Mouse (Mus musculus) lung, embryonic 15.5 days (tissue): ENCODE data around the gene Cdh22. TPM values are rescaled to one million over a fixed set of nuclear protein-coding genes. Genes with fewer than 3 reads are reported as not detected.
A peak's percentile ranks its signal among the peaks of the same experiment; 100 is the strongest.

Experiments used
- ATAC-seq: fragments of 200-750 bp; cut with Nextera tagmentation; 2 replicates; pipeline ENCODE4 v1.8.0; 2017; ENCODE audit warnings: moderate number of reproducible peaks, borderline replicate concordance; ENCODE audit not compliant: low FRiP score, low TSS enrichment; ENCODE audit errors: extremely low read depth
- H3K27ac ChIP-seq: fragments of 300-500 bp; sonication (generic); 2 replicates; pipeline ENCODE4 v1.5.1; 2015; ENCODE audit warnings: moderate library complexity, mild to moderate bottlenecking, inconsistent platforms
- H3K27me3 ChIP-seq: fragments of 300-500 bp; sonication (generic); 2 replicates; pipeline ENCODE4 v1.6.1; 2015; ENCODE audit warnings: inconsistent platforms
- H3K36me3 ChIP-seq: fragments of 300-500 bp; sonication (generic); 2 replicates; pipeline ENCODE4 v1.6.1; 2015; ENCODE audit warnings: inconsistent platforms
- H3K4me1 ChIP-seq: fragments of 300-500 bp; sonication (generic); 2 replicates; pipeline ENCODE4 v1.6.1; 2015; ENCODE audit warnings: inconsistent platforms
- H3K4me2 ChIP-seq: fragments of 300-500 bp; sonication (generic); 2 replicates; pipeline ENCODE4 v1.6.1; 2015; ENCODE audit warnings: inconsistent platforms, mild to moderate bottlenecking, moderate library complexity
- H3K4me3 ChIP-seq: fragments of 300-500 bp; sonication (generic); 2 replicates; pipeline ENCODE4 v1.5.1; 2015; ENCODE audit warnings: mild to moderate bottlenecking, inconsistent platforms
- H3K9ac ChIP-seq: fragments of 300-500 bp; sonication (generic); 2 replicates; pipeline ENCODE4 v1.6.1; 2015; ENCODE audit warnings: inconsistent platforms
- H3K9me3 ChIP-seq: fragments of 300-500 bp; sonication (generic); 2 replicates; pipeline ENCODE4 v1.6.1; 2016; ENCODE audit warnings: inconsistent platforms
- WGBS: fragments of 180-500 bp; shearing (Covaris S2); methylation state at CpG from one replicate; pipeline ENCODE4 v1.1.7; 2015; 5-methylcytosine and 5-hydroxymethylcytosine counted together
- polyA plus RNA-seq: library from polyadenylated mRNA; unstranded; fragments of >200 nt; fragmentation: Nextera tagmentation; extraction: Ambion mirVana; gene quantifications from 2 replicates; pipeline ENCODE4 v1.2.1, GENCODE M21; 2015

Gene Cdh22
- polyA plus RNA-seq, 1 experiment from 2014 or later, result 1.1 TPM

DNA sequence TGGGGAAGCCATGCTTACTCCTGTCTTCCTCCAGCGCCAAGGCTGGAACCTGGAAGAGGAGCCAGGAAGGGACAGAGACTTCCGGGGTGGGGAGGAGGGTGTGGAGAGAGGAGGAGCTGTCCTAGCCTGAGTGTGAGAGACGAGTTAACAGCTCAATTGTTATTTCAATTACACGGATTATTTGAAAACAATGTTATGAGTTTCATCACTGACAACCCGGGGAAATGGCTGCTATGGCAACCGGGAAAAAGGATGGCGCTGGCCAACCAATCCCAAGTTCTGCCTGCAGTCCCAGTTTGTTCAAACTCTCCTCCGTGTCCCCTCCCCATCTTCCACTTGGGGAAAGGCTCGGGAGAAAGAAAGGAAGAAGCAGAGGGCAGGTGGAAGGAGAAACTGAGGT lies 12.7 kb downstream of the Cdh22 start:
- Histone ChIP-seq H3K27me3 (peaks cover 83% of the 10 kb centered on the region), H3K36me3 (no peaks in the 10 kb centered on the region), H3K27ac (no peak overlapping the region), H3K4me2 (no peak overlapping the region), H3K9me3 (no peaks in the 10 kb centered on the region), H3K4me1 (no peaks in the 10 kb centered on the region), H3K9ac (no peak overlapping the region), H3K4me3 (no peak overlapping the region)
- ATAC-seq, result no peak
- WGBS, result 6% methylated on average over 9 of the region's 9 CpGs

DNA sequence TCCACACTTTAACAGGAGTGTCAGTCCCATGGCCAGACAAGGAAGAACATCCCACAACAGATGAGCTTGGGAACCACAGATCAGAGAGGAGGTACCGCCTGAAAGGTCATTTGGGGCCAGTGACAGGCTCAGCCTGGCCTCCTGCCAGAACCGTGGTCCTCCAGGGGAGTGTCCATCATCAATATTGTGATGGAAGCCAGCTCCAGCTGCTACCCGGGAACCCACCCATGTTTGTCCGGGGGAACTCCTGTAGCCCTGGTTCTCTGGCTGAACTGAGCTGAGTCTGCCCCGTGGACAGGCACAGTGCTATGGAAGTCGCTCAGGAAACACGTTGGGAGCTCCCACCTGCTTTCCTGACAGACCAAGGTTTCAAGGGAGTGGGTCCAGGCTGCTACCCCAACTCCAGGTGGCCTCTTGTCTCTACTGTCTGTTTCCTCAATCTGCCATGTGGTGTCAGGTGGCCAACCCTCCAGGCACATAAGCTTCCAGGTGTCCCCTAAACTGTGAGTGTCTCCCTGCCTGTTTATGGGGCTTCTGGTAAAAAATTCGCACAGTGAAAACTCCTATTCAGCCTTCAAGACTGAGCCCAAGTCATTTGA lies 14.2 kb downstream of the Cdh22 start:
- no peaks in the 10 kb centered on the region for H3K36me3 ChIP-seq
- H3K27me3 ChIP-seq, result peaks cover 85% of the 10 kb centered on the region
- H3K9ac ChIP-seq, result no peak overlapping the region
- WGBS, result 49% methylated on average over 8 of the region's 8 CpGs
- H3K4me2 ChIP-seq, result no peak overlapping the region
- H3K4me1 ChIP-seq, result peaks cover 6% of the 10 kb centered on the region
- no peak for ATAC-seq
- no peaks in the 10 kb centered on the region for H3K9me3 ChIP-seq
- H3K4me3 ChIP-seq, result no peak overlapping the region
- no peak overlapping the region for H3K27ac ChIP-seq

DNA sequence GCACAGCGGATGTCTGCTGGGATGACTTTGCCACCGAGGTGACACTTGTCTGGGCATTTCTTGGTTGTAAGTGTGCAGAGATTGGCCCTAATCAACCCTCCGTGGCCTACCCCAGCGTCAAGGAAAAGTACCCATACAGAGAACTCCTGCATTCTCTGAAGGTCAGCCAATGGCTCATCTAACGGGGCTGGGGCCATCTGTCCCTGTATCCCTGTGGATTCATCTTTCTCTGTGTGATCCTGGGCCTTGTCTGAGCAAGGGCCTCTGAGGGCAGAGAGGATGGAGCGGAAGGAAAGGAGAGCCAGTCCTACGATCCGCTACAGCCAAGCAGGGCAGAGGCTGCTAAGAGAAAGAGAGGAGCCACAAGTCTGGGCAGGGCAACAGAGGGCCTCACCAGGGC lies 15.7 kb downstream of the Cdh22 start:
- H3K4me2 ChIP-seq, result no peak overlapping the region
- H3K9me3 ChIP-seq, result no peaks in the 10 kb centered on the region
- no peak overlapping the region for H3K4me3 ChIP-seq
- H3K4me1 ChIP-seq, result peaks cover 13% of the 10 kb centered on the region
- H3K9ac ChIP-seq, result no peak overlapping the region
- WGBS, result 80% methylated on average over 8 of the region's 8 CpGs
- no peak for ATAC-seq
- H3K27ac ChIP-seq, result no peak overlapping the region
- H3K27me3 ChIP-seq, result peaks cover 87% of the 10 kb centered on the region
- no peaks in the 10 kb centered on the region for H3K36me3 ChIP-seq

DNA sequence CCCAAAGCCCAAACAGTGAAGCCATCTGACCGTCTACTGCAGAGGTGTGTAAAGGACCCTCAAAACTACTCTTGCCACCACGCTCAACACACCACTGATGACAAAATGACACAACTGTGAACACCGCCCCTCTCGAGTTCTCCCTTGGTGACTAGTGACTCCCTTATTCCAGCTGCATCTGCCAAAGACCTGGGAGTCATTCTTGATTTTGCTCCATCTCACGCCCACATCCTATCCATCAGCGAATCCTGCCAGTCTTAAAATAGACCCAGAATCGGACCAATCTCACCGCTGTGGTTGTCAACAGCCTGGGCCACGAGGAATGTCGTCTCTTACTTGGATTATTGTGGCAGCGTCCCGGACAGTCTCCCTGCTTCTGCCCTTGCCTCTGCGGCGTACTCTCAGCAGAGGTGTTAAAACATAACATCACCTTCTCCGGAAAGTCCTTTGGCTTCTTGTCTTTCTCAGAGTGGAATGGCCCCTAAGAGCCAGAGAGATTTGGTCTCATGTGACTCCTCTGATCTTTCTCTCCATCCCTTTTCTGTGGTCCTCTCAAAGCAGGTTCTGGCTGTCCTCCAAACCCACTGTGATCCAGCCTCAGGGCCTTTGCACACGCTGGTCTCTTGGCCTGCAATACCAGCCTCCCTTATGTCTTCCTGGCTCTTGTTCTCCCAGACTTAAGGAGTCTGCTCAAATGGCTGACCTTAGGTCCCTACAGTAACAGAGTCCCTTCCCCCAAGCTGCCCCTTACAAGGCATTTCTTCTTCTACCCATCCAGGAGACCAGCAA lies 17.1 kb downstream of the Cdh22 start:
- no peak overlapping the region for H3K27ac ChIP-seq
- H3K36me3 ChIP-seq, result no peaks in the 10 kb centered on the region
- no peak for ATAC-seq
- peaks cover 87% of the 10 kb centered on the region for H3K27me3 ChIP-seq
- H3K4me1 ChIP-seq, result peaks cover 13% of the 10 kb centered on the region
- no peak overlapping the region for H3K9ac ChIP-seq
- no peak overlapping the region for H3K4me2 ChIP-seq
- WGBS, result 76% methylated on average over 16 of the region's 16 CpGs
- no peak overlapping the region for H3K4me3 ChIP-seq
- H3K9me3 ChIP-seq, result no peaks in the 10 kb centered on the region

DNA sequence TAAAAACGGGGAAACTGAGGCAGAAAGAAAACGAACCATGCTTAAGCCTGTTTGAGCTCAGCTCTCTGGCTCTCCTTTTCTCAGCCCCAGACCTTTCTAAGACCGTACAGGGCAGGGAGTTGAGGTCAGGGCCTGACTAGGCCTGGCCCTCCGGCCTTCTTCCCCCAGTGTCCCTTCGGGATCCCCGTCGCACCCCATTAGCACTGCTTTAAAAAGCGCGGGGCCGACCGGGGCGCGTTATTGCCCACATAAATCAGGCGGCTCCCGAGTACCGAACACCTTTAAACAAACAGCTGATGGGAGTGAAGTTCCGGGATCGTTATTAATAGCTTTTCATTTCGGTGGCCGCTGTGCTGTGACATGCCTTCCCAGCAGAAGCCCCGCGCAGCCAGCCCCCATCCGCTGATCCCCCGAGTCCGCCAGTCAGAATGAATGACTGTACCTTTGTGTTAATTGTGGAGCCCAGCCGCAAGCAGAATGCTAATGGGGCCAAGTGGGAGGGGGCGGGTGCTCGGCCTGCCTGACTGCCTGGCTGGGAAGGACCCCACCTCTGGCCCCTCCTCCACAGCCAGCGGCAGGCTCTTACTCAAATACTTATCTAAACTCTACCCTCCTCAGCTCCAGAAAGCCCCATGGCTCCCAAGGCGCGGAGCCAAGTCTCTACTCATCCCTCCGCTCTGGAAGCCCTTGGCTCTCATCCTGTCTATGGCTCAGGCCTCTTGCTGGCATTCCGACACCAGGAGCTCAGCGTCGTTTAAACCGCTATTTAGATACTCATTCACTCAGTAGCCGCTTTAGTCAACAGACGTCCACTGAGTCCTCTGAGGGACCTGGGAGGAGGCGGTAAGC lies 19.3 kb downstream of the Cdh22 start:
- peak; percentile 50; the same call in 1 of the 2 replicates for ATAC-seq
- peaks cover 87% of the 10 kb centered on the region for H3K27me3 ChIP-seq
- H3K9ac ChIP-seq, result no peak overlapping the region
- H3K4me3 ChIP-seq, result peak overlapping the region; percentile 17; the same call in 1 of the 2 replicates
- no peak overlapping the region for H3K27ac ChIP-seq
- no peaks in the 10 kb centered on the region for H3K9me3 ChIP-seq
- WGBS, result 3% methylated on average over 39 of the region's 39 CpGs
- peak overlapping the region; percentile 53 for H3K4me2 ChIP-seq
- H3K36me3 ChIP-seq, result no peaks in the 10 kb centered on the region
- peaks cover 18% of the 10 kb centered on the region for H3K4me1 ChIP-seq

DNA sequence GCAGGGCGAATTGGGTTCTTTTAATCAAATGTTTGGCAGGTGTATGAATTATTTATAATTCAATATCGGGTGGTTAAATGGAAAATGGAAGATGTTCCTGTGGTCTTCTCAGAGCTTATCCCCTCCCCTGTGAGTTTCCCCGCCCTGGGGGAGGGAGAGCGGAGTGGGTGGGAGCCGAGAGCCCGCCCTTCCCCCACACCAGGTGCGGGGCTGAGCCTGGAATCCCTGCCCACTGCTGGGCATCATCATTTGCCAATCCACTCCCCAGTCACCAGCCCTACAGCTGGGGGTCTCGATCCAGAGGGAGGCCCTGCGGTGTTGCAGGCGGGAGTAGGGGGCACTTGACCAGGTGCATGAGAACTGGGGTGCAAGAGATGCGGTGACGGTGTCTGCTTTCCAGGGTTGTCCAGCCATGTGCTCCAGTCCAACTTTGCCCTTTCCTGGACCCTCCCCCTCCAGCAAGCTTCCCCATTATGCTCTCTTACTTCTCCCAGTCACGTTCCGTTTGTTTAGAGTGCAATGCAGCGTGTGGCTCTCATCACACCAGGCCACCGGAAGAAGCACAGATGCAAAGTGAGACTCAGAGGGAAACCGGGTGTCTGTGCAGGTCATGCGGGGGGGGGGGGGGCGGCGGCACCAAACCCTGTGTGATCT lies 23.1 kb downstream of the Cdh22 start:
- WGBS, result 1% methylated on average over 20 of the region's 20 CpGs
- peaks cover 18% of the 10 kb centered on the region for H3K4me1 ChIP-seq
- H3K36me3 ChIP-seq, result no peaks in the 10 kb centered on the region
- peaks cover 82% of the 10 kb centered on the region for H3K27me3 ChIP-seq
- no peaks in the 10 kb centered on the region for H3K9me3 ChIP-seq
- no peak for ATAC-seq
- H3K4me3 ChIP-seq, result no peak overlapping the region
- H3K27ac ChIP-seq, result no peak overlapping the region
- H3K9ac ChIP-seq, result no peak overlapping the region
- H3K4me2 ChIP-seq, result no peak overlapping the region

DNA sequence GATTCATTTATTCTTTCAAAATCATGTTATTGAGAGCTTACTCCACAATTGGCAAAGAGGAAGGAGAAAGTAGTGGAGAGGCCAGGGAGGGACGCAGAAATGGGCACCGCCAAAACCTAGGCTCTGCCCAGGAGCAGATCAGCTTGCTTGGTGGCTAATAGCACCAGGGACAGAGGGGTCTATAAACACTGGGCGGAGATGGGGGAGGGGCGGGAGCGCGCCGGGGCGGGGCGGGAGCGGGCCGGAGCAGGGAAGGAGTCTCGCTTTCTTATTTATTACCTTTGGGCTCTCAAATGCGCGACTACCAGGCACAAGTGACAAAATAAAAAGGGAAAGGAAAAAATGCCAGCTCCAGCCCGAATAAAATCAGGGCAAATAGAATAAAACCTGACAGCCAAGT lies 23.7 kb downstream of the Cdh22 start:
- H3K36me3 ChIP-seq, result no peaks in the 10 kb centered on the region
- ATAC-seq, result no peak
- H3K4me2 ChIP-seq, result no peak overlapping the region
- H3K27ac ChIP-seq, result no peak overlapping the region
- peaks cover 17% of the 10 kb centered on the region for H3K4me1 ChIP-seq
- peaks cover 76% of the 10 kb centered on the region for H3K27me3 ChIP-seq
- 1% methylated on average over 15 of the region's 15 CpGs for WGBS
- H3K4me3 ChIP-seq, result no peak overlapping the region
- H3K9ac ChIP-seq, result no peak overlapping the region
- H3K9me3 ChIP-seq, result no peaks in the 10 kb centered on the region

DNA sequence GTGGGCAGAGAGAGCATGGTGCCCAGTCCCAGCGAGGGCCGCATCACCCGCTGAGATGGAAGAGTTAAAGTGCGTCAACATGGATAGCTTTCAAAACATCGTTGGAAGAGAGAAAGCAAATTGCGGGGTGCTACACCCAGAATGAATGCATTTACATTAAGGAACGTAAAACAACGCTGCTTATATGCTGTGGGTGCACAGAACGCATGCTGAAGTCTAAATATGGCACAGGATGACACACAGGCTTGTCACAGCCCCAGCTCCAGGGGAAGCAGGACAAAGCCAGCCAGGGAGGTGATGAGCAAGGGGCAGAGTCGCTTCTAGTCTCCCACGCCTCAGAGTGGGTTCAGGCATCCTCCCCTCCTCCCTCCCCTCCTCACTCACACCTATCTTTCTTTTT lies 27.0 kb downstream of the Cdh22 start:
- Histone ChIP-seq H3K27ac (no peak overlapping the region), H3K4me3 (no peak overlapping the region), H3K4me1 (peaks cover 6% of the 10 kb centered on the region), H3K36me3 (no peaks in the 10 kb centered on the region), H3K27me3 (peaks cover 53% of the 10 kb centered on the region), H3K9ac (no peak overlapping the region), H3K4me2 (no peak overlapping the region), H3K9me3 (no peaks in the 10 kb centered on the region)
- WGBS, result 56% methylated on average over 11 of the region's 11 CpGs
- ATAC-seq, result no peak

DNA sequence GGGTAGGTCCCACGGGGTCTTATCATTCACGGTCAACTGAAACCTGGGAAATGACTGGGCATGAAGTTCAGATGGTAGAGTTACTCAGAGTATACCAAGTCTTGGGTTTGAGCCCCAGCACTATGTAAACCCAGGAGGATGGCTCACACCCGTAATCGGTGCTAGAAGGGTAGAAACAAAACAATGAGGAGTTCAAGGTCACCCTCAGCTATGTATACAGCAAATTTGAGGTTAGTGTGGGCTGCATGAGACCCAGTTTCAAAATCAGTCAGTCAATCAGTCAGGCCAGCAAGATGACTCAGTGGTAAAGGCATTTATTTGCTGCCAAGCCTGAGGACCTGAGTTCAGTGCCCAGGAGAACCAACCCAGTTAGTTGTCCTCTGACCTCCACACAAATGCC lies 27.6 kb downstream of the Cdh22 start:
- no peak overlapping the region for H3K27ac ChIP-seq
- no peak overlapping the region for H3K9ac ChIP-seq
- peaks cover 53% of the 10 kb centered on the region for H3K27me3 ChIP-seq
- no peaks in the 10 kb centered on the region for H3K9me3 ChIP-seq
- ATAC-seq, result no peak
- H3K4me1 ChIP-seq, result peaks cover 11% of the 10 kb centered on the region
- 65% methylated on average over 4 of the region's 4 CpGs for WGBS
- no peak overlapping the region for H3K4me2 ChIP-seq
- no peaks in the 10 kb centered on the region for H3K36me3 ChIP-seq
- H3K4me3 ChIP-seq, result no peak overlapping the region

DNA sequence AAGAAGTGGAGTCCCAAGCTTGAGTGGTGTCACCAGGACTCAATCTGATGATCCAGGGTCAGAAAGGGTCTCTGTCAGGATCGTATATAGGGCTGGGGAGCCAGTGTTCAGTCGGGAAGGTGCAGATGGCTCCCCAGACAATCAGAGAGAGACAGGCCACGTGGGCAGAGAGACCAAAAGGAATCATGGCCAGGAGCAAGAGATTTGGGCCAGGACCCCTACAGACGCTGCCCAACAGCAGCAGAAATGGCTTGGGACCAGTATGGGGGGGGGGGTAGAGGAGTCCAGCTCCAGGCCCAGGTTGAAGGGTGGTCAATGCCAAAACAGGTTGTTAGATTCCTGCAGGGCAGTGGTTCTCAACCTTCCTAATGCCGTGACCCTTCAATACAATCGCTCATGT lies 29.2 kb downstream of the Cdh22 start:
- ATAC-seq, result no peak
- 61% methylated on average over 6 of the region's 6 CpGs for WGBS
- no peaks in the 10 kb centered on the region for H3K9me3 ChIP-seq

DNA sequence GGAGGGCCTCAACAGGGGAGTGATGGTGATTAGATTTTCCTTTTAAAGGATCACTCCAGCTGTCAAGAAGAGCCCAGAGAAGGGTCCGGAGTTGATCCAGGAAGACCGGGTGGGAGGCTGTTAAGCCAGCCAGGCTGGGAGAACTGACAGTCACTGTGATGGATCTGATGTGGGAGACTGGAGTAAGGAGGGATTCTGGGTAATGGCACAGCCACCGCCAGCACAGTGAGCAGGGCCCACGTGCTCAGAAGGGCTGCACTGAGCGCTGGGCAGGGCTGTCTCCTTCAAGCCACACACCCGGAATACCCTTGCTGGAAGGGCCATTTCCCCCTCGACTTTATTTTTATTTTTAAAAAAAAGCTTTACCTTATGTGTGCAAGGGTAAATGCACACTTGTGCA lies 29.7 kb downstream of the Cdh22 start:
- Histone ChIP-seq H3K4me2 (no peak overlapping the region), H3K4me1 (peaks cover 9% of the 10 kb centered on the region; the same call in 1 of the 2 replicates), H3K27me3 (peaks cover 52% of the 10 kb centered on the region), H3K27ac (no peak overlapping the region), H3K4me3 (no peak overlapping the region), H3K36me3 (no peaks in the 10 kb centered on the region), H3K9ac (no peak overlapping the region), H3K9me3 (no peaks in the 10 kb centered on the region)
- WGBS, result 22% methylated on average over 7 of the region's 7 CpGs
- no peak for ATAC-seq

More for the DNA sequence above, 29.2 kb downstream of the Cdh22 start:
- H3K27me3 ChIP-seq, result peaks cover 52% of the 10 kb centered on the region
- H3K4me2 ChIP-seq, result no peak overlapping the region
- no peaks in the 10 kb centered on the region for H3K36me3 ChIP-seq
- no peak overlapping the region for H3K9ac ChIP-seq
- H3K4me3 ChIP-seq, result no peak overlapping the region
- H3K27ac ChIP-seq, result no peak overlapping the region
- H3K4me1 ChIP-seq, result peaks cover 9% of the 10 kb centered on the region; the same call in 1 of the 2 replicates
